In the genomic region with DNA sequence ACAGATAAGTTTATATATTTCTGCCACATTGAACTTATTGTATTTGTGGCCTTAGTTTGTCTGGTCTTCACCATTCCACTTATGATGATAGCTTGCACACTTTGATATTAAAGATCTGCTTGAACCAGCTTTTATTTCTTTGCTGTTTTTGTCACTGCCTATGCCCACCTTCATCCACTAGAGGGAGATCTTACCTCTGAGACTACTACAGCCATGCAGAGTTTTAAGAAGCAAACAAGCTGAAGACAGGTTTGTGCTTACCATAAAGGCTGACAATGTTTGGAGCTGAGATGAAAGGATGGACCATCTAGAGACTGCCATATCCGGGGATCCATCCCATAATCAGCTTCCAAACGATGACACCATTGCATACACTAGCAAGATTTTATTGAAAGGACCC, we compare ENCODE assay signal across 8 mouse cellular contexts.
DNase-seq lines count a peak whose midpoint lies in the region; ATAC-seq lines count a peak whose summit lies in the region.

No protein-coding gene starts in this region.

- peak; percentile 58; the same call in 1 of the 2 replicates for ATAC-seq in common myeloid progenitor, adult 5-6 weeks (replicated peaks; ENCODE audit: low read depth, poor library complexity, severe bottlenecking)

- DNase-seq in A20 (ENCODE audit: low read depth, low spot score): peak; percentile 22
- DNase-seq in adrenal gland, adult 2 months: peak; percentile 25
- DNase-seq in frontal cortex, postnatal 10 days (ENCODE audit: low spot score in 2 of 2): peak; percentile 9 to 22
- DNase-seq in hindlimb bud, embryonic 11.5 days (ENCODE audit: extremely low spot score, low read depth, low spot score): peak; percentile 12
- peak; percentile 25 to 49 for DNase-seq in layer of hippocampus, postnatal 10 days (ENCODE audit: low spot score in 2 of 2)
- peak; percentile 55 for DNase-seq in lung, postnatal 36 days
- DNase-seq in right cerebral cortex, adult 18-20 months: peak; percentile 33

Comparison
In these comparisons a context has a peak if more than half of its experiments do, and no peak if none do; other contexts are left out.
1. Peak in every context shown above with its lines: DNase-seq and ATAC-seq.